Mouse (Mus musculus): Measurements from ENCODE around the gene Prkcz.

GRCm38 (mm10) chr4:155221106-155221505, 140.1 kb downstream of the Prkcz start:
- no peak for TF ChIP-seq ZNF384 (IDR thresholded peaks at IDR 0.05; ENCODE audit: low read depth, low read length)
- TF ChIP-seq EP300 (IDR thresholded peaks at IDR 0.05; ENCODE audit: low read length) = no peak
- TF ChIP-seq CHD2 (IDR thresholded peaks at IDR 0.05; ENCODE audit: low read length) = no peak
- no peak for TF ChIP-seq POLR2A (IDR thresholded peaks at IDR 0.05; ENCODE audit: low read depth, low read length)
- TF ChIP-seq JUN (IDR thresholded peaks at IDR 0.05; ENCODE audit: insufficient read depth, low read depth, low read length) = no peak
- TF ChIP-seq HCFC1 (IDR thresholded peaks at IDR 0.05; ENCODE audit: low read depth, low read length) = no peak
- TF ChIP-seq CTCF (conservative IDR thresholded peaks at IDR 0.05 in 1 of 2, IDR thresholded peaks at IDR 0.05 in 1 of 2; ENCODE audit: low read depth in 2 of 2, low read length in 2 of 2) = no peak
- TF ChIP-seq IRF4 (IDR thresholded peaks at IDR 0.05; ENCODE audit: low read depth, low read length) = no peak
- no peak for TF ChIP-seq ZKSCAN1 (IDR thresholded peaks at IDR 0.05; ENCODE audit: borderline replicate concordance, low read depth, low read length)
- no peak for TF ChIP-seq USF2 (conservative IDR thresholded peaks at IDR 0.05; ENCODE audit: low read depth, low read length)
- no peak for TF ChIP-seq BHLHE40 (IDR thresholded peaks at IDR 0.05; ENCODE audit: low read depth, low read length)
- TF ChIP-seq NELFE (IDR thresholded peaks at IDR 0.05; ENCODE audit: low read depth, low read length) = no peak
